Mouse (Mus musculus): ENCODE data around the gene Dysf. TPM values are rescaled to one million over a fixed set of nuclear protein-coding genes. Genes with fewer than 3 reads are reported as not detected.

Dysf gene
- total RNA-seq, 1 experiment, result 12.8 TPM

GRCm38 (mm10) chr6:84208589-84208988, 200.2 kb downstream of the Dysf start:
- Histone ChIP-seq H3K4me1 (ENCODE audit: control insufficient read depth in 2 of 2, insufficient read depth in 2 of 2, low read length in 2 of 2, poor library complexity in 1 of 2) (no peaks in the 10 kb centered on the region), H3K27ac (ENCODE audit: insufficient read depth, low read depth, low read length, poor library complexity, severe bottlenecking) (no peak overlapping the region), H3K4me3 (ENCODE audit: insufficient read depth in 1 of 2, low read depth in 1 of 2, low read length in 2 of 2, poor library complexity in 1 of 2, severe bottlenecking in 1 of 2) (no peak overlapping the region), H3K9me3 (ENCODE audit: control insufficient read depth, insufficient read depth, low read depth, low read length) (no peaks in the 10 kb centered on the region), H3K9ac (ENCODE audit: insufficient read depth, low read depth, low read length, poor library complexity, severe bottlenecking) (no peak overlapping the region), H3K36me3 (ENCODE audit: control insufficient read depth, insufficient read depth, low read length, poor library complexity, severe bottlenecking) (no peaks in the 10 kb centered on the region)
- TF ChIP-seq ZC3H11A (IDR thresholded peaks at IDR 0.05; ENCODE audit: borderline replicate concordance, low read depth, low read length), result no peak
- TF ChIP-seq ZNF384 (IDR thresholded peaks at IDR 0.05; ENCODE audit: low read depth, low read length), result no peak
- TF ChIP-seq CHD2 (IDR thresholded peaks at IDR 0.05; ENCODE audit: low read depth, low read length), result no peak
- TF ChIP-seq HCFC1 (IDR thresholded peaks at IDR 0.05; ENCODE audit: borderline replicate concordance, insufficient read depth, low read length), result no peak
- TF ChIP-seq MAFK (IDR thresholded peaks at IDR 0.05; ENCODE audit: insufficient read depth, low read depth, low read length), result no peak
- in situ Hi-C loops (cut with MboI; ENCODE audit: low sequenced_read_pairs in 2 of 2, unreplicated experiment in 2 of 2), result no loop called here
- DNase-seq (ENCODE audit: low read depth, low spot score), result no peak

DNA sequence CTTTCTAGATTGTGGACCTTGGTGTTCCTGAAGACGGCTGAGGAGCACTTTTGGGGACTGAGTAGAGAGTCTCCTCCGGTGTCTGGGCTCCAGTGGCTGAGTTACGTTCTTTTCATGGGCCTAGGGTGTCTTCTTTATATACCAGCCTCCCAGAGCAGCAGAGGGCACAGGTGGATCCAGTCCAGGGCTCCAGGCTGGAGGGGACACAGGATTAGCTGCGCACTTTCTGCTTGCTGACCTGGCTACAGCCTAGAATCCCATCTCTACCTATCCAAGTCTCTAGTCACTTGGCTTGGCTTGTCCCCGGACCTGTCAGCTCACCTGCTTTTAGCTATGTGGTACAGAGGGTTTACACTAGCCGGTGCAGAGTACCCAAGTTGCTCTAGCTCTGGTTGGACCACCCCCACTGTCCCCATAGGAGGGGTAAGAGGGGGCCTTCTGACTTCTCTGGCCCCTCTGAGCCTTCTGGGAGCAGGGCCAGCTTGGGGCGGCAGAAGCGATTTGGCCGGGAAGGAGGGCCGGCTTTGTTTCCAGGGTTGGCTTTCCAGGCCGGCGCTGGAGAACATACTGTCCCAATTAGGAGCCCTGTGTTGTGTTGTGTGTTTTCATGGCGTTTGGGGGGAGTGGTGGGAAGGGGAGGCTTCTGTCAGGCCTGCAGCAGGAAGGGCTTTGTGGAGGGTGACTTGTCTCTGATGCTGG, 201.5 kb downstream of the Dysf start:
- TF ChIP-seq ZNF384 (IDR thresholded peaks at IDR 0.05; ENCODE audit: low read depth, low read length), result no peak
- no peak for TF ChIP-seq HCFC1 (IDR thresholded peaks at IDR 0.05; ENCODE audit: borderline replicate concordance, insufficient read depth, low read length)
- TF ChIP-seq ZC3H11A (IDR thresholded peaks at IDR 0.05; ENCODE audit: borderline replicate concordance, low read depth, low read length), result no peak
- TF ChIP-seq CHD2 (IDR thresholded peaks at IDR 0.05; ENCODE audit: low read depth, low read length), result no peak
- no peak for TF ChIP-seq MAFK (IDR thresholded peaks at IDR 0.05; ENCODE audit: insufficient read depth, low read depth, low read length)
- Histone ChIP-seq H3K36me3 (ENCODE audit: control insufficient read depth, insufficient read depth, low read length, poor library complexity, severe bottlenecking) (no peaks in the 10 kb centered on the region), H3K9ac (ENCODE audit: insufficient read depth, low read depth, low read length, poor library complexity, severe bottlenecking) (no peak overlapping the region), H3K9me3 (ENCODE audit: control insufficient read depth, insufficient read depth, low read depth, low read length) (no peaks in the 10 kb centered on the region), H3K4me3 (ENCODE audit: insufficient read depth in 1 of 2, low read depth in 1 of 2, low read length in 2 of 2, poor library complexity in 1 of 2, severe bottlenecking in 1 of 2) (no peak overlapping the region), H3K27ac (ENCODE audit: insufficient read depth, low read depth, low read length, poor library complexity, severe bottlenecking) (no peak overlapping the region), H3K4me1 (ENCODE audit: control insufficient read depth in 2 of 2, insufficient read depth in 2 of 2, low read length in 2 of 2, poor library complexity in 1 of 2) (no peaks in the 10 kb centered on the region)
- in situ Hi-C loops (cut with MboI; ENCODE audit: low sequenced_read_pairs in 2 of 2, unreplicated experiment in 2 of 2), result no loop called here
- no peak for DNase-seq (ENCODE audit: low read depth, low spot score)

- Histone ChIP-seq H3K36me3 (ENCODE audit: control insufficient read depth, insufficient read depth, low read length, poor library complexity, severe bottlenecking) (no peaks in the 10 kb centered on the region), H3K27ac (ENCODE audit: insufficient read depth, low read depth, low read length, poor library complexity, severe bottlenecking) (no peak overlapping the region), H3K9ac (ENCODE audit: insufficient read depth, low read depth, low read length, poor library complexity, severe bottlenecking) (no peak overlapping the region), H3K4me3 (ENCODE audit: insufficient read depth in 1 of 2, low read depth in 1 of 2, low read length in 2 of 2, poor library complexity in 1 of 2, severe bottlenecking in 1 of 2) (no peak overlapping the region), H3K9me3 (ENCODE audit: control insufficient read depth, insufficient read depth, low read depth, low read length) (no peaks in the 10 kb centered on the region), H3K4me1 (ENCODE audit: control insufficient read depth in 2 of 2, insufficient read depth in 2 of 2, low read length in 2 of 2, poor library complexity in 1 of 2) (no peaks in the 10 kb centered on the region)
- DNase-seq (ENCODE audit: low read depth, low spot score), result no peak
- TF ChIP-seq CHD2 (IDR thresholded peaks at IDR 0.05; ENCODE audit: low read depth, low read length) (no peak), ZNF384 (IDR thresholded peaks at IDR 0.05; ENCODE audit: low read depth, low read length) (no peak), HCFC1 (IDR thresholded peaks at IDR 0.05; ENCODE audit: borderline replicate concordance, insufficient read depth, low read length) (no peak), MAFK (IDR thresholded peaks at IDR 0.05; ENCODE audit: insufficient read depth, low read depth, low read length) (no peak), ZC3H11A (IDR thresholded peaks at IDR 0.05; ENCODE audit: borderline replicate concordance, low read depth, low read length) (no peak)
- in situ Hi-C loops (cut with MboI; ENCODE audit: low sequenced_read_pairs in 2 of 2, unreplicated experiment in 2 of 2), result no loop called here
Observed at GRCm38 (mm10) chr6:84211473-84211872, 203.1 kb downstream of the Dysf start.

- Histone ChIP-seq H3K27ac (ENCODE audit: insufficient read depth, low read depth, low read length, poor library complexity, severe bottlenecking) (no peak overlapping the region), H3K9me3 (ENCODE audit: control insufficient read depth, insufficient read depth, low read depth, low read length) (no peaks in the 10 kb centered on the region), H3K4me1 (ENCODE audit: control insufficient read depth in 2 of 2, insufficient read depth in 2 of 2, low read length in 2 of 2, poor library complexity in 1 of 2) (no peaks in the 10 kb centered on the region), H3K36me3 (ENCODE audit: control insufficient read depth, insufficient read depth, low read length, poor library complexity, severe bottlenecking) (no peaks in the 10 kb centered on the region), H3K9ac (ENCODE audit: insufficient read depth, low read depth, low read length, poor library complexity, severe bottlenecking) (no peak overlapping the region), H3K4me3 (ENCODE audit: insufficient read depth in 1 of 2, low read depth in 1 of 2, low read length in 2 of 2, poor library complexity in 1 of 2, severe bottlenecking in 1 of 2) (no peak overlapping the region)
- TF ChIP-seq HCFC1 (IDR thresholded peaks at IDR 0.05; ENCODE audit: borderline replicate concordance, insufficient read depth, low read length) (no peak), ZC3H11A (IDR thresholded peaks at IDR 0.05; ENCODE audit: borderline replicate concordance, low read depth, low read length) (no peak), CHD2 (IDR thresholded peaks at IDR 0.05; ENCODE audit: low read depth, low read length) (no peak), MAFK (IDR thresholded peaks at IDR 0.05; ENCODE audit: insufficient read depth, low read depth, low read length) (no peak), ZNF384 (IDR thresholded peaks at IDR 0.05; ENCODE audit: low read depth, low read length) (no peak)
- in situ Hi-C loops (cut with MboI; ENCODE audit: low sequenced_read_pairs in 2 of 2, unreplicated experiment in 2 of 2), result no loop called here
- DNase-seq (ENCODE audit: low read depth, low spot score), result no peak
Observed at GRCm38 (mm10) chr6:84213101-84213500, 204.7 kb downstream of the Dysf start.
